Mouse (Mus musculus): ENCODE data around the gene Pycr1.

The Pycr1 gene

DNA sequence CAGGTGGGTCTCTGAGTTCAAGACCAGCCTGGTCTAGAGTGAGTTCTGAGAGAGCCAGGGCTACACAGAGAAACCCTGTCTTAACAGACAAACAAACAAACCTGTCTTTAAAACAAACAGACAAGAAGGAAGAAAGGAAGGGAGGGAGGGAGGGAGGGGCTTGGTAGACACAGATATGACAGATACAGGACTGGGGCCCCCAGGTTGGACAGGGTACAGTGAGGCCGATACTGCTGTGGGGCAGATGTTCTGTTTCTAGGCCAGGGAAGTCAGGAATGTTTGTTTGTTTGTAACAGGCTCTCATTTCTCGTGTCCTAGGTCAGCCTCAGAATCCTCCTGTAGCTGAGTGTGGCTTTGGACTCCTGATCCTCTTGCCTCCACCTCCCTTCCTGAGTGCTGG, 40.0 kb downstream of the Pycr1 start:
- DNase-seq (ENCODE audit: low spot score), result no peak

DNA sequence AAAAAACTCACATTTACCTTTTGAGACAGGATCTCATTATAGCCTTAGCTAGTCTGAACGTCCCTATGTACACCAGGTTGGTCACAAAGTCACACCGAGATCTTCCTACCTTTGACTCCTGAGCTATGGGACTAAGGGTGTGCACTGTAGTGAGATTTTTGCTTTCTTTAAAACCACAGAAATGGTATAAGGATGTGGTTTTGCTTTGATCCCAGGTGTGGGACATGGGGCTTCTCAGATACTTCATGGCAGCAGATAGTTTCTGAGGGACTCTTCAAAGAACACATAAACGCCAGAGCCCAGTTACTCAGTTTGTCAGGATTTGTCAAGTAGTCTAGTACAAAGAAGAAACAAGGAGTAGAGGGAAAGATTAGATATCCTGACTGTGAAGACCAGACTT, 42.9 kb downstream of the Pycr1 start:
- DNase-seq (ENCODE audit: low spot score), result no peak

DNA sequence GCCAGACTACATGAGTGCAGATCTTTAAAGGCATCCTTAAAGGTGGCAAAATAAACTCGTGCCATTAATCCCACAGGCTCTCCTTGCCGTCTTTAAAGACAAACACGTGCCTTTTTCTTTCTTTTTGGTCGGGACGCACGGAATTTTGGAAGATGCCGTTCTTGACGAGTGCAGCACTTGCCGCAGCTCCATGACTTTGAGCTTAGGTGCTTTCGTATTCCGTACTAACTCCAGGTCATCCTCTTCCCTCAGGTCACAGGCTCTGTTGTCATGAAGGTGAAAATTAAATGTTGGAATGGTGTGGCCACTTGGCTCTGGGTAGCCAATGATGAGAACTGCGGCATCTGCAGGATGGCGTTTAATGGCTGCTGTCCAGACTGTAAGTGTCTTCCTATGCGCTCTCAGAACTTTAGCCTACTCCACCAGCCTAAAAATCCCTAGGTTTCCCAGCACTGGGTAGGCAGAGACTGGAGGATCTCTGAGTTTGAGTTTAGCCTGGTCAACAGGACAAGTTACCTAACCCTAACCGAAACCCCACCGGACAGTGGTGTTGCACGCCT, 44.5 kb downstream of the Pycr1 start:
- no peak for DNase-seq (ENCODE audit: low spot score)

DNA sequence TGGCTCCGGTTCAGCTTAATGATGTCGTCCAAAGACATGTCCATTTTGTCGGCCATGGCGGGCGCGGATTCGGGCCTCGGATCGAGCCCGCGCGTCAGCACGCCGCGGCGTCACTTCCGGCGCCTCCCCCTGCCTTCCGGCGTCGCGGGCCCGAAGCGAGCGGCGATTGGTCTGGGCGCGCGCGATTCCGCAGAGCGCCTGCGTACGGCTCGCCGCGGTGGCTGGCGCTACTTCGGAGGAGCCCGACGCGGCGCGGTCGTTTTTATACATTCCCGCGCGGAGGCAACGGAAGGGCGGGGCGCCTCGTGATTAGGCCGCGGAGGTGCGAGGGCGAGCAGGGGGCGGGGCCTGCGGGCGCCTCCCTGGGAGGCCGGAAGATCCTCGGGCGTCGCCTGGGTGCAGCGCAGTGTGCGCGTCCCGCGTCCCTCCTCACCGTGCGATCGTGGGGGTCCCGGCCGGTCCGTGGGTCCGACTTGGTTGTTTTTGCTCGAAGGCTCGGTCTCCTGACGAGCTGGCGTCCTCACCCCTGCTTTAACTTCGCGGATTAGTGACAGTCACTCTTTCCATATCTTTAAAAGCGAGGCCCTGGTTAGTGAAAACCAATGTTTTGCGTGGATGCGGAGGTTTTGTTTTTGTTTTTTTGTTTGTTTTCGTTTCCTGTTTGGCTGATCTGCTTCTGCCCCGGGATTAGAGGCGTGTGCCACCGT, 45.1 kb downstream of the Pycr1 start, which contains the start of the genes Alyref and Anapc11:
Alyref (minus strand) TSS at position 83 of the 707 bp plus-strand sequence.
Anapc11 (plus strand) TSS at position 139 of the 707 bp plus-strand sequence.
- peak; percentile 74 for DNase-seq (ENCODE audit: low spot score)

DNA sequence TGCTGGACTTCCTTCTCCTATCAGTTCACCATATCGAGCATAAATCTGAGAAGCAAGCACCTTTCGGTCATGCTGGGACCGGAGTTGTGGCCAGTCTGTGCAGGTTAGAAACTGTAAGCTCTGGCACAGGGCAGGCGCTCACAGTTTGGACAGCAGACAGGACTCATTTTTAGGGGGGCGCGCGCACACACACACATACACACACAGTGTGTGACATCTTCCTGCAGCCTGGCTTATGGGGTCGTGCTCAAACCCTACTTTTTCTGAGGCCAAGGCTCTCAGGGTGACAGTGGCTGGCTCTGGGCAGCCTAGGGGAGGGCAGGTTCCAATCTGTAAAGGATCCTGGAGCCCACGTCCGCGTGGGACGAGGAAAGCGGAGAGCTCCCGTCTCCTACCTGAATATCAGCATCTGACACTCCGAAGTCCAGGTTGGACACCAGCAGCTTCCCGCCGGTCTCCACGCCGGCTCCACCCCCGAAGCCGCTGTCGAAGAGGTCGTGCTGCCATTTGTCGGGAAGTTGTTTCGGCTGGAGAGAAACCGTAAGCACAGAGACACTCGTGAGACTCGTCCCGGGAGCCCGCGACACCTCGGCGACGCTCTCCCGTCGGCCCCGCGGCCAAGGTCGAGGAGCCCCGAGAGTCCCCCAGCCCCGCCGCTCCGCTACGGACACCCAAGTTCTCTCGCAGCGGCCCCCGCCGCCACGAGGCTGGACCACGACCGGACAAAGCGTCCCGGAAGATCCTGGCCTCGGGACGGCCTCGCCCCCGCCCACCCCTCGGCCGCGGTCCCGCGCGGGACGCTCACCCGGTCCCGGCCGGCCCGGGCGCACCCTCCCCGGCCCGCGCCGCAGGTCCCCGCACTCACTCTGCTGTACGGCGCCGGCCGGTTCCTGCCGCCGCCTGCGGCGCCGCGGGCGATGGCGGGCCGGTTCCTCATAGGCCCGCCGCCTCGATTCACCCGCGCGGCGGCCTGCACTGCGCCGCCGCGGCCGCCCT, 46.0 kb downstream of the Pycr1 start:
- DNase-seq (ENCODE audit: low spot score), result no peak

DNA sequence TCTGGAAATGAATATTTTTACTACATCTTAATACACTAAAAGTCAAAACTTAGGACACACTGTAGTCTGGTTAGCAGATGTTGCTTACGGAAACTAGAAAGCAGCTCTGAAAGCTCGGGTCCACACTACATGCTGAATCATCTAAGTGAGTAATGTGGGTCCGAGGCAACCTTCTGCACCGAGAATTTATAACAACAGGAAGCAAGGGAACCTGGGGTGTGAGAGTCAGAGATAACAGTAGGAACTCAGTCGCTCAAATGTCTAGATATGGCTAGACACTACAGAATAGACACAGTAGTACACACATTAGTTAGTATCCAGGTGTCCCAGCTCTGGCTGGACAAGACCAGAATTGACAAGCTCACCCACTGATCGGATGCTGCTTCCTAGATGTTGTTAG, 55.0 kb downstream of the Pycr1 start:
- no peak for DNase-seq (ENCODE audit: low spot score)
